ENCODE assay signal across 8 mouse cellular contexts in genomic region chr13:63430681-63431029, GRCm38 (mm10).
DNase-seq lines count a peak whose midpoint lies in the region; ATAC-seq and TF ChIP-seq lines count a peak whose summit lies in the region.

No protein-coding gene starts in this region.

- TF ChIP-seq POLR2A in bone marrow macrophage, adult 2 months (IDR thresholded peaks at IDR 0.05; ENCODE audit: borderline replicate concordance, low read depth, low read length) = no peak

- TF ChIP-seq EP300 in heart, postnatal 0 days (IDR thresholded peaks at IDR 0.05; ENCODE audit: low read depth) = no peak

- 0% methylated on average over 4 of the region's 4 CpGs for WGBS in heart, postnatal 0 days

- peak overlapping the region; percentile 73 for H3K9ac ChIP-seq in heart, postnatal 0 days (replicated peaks; ENCODE audit: low read depth, low read length)

- peak overlapping the region; percentile 66 for H3K4me2 ChIP-seq in heart, postnatal 0 days (ENCODE audit: low read depth, low read length)

- H3K4me1 ChIP-seq in bone marrow macrophage, adult 2 months (ENCODE audit: control insufficient read depth, insufficient read depth, low read length) = no peaks in the 10 kb centered on the region
- 0 out of 2 replicates have a peak, but pooled peaks cover 5% of the 10 kb centered on the region for H3K4me1 ChIP-seq in heart, postnatal 0 days (ENCODE audit: control insufficient read depth, insufficient read depth)

- peak overlapping the region; percentile 78 for H3K27ac ChIP-seq in left cerebral cortex, adult 2 months
- H3K27ac ChIP-seq in bone marrow macrophage, adult 2 months (ENCODE audit: insufficient read depth, low read depth, low read length) = no peak overlapping the region
- peak overlapping the region; percentile 93 for H3K27ac ChIP-seq in heart, postnatal 0 days (ENCODE audit: low read depth)

- H3K4me3 ChIP-seq in left cerebral cortex, adult 2 months = peak overlapping the region; percentile 94
- H3K4me3 ChIP-seq in bone marrow macrophage, adult 2 months (ENCODE audit: insufficient read depth, low read length) = peak overlapping the region; percentile 91
- peak overlapping the region; percentile 68 for H3K4me3 ChIP-seq in heart, postnatal 0 days (ENCODE audit: low read depth, low read length)

- H3K9me3 ChIP-seq in heart, postnatal 0 days (replicated peaks; ENCODE audit: control insufficient read depth, low read length) = no peaks in the 10 kb centered on the region

- TF ChIP-seq CTCF in left cerebral cortex, adult 2 months (IDR thresholded peaks at IDR 0.05) = no peak
- no peak for TF ChIP-seq CTCF in bone marrow macrophage, adult 2 months (IDR thresholded peaks at IDR 0.05; ENCODE audit: low read depth, low read length)
- no peak for TF ChIP-seq CTCF in heart, postnatal 0 days (IDR thresholded peaks at IDR 0.05; ENCODE audit: low read depth)

- DNase-seq in left cerebral cortex, adult 2 months (ENCODE audit: extremely low spot score in 1 of 2, low spot score in 2 of 2) = no peak
- DNase-seq in left cerebral cortex, postnatal 10 days (ENCODE audit: extremely low spot score in 1 of 2, low spot score in 2 of 2) = no peak
- peak; percentile 51 for DNase-seq in heart, postnatal 0 days (ENCODE audit: low spot score)
- DNase-seq in adrenal gland, adult 2 months = no peak
- DNase-seq in adrenal gland, adult 8-10 months = no peak
- DNase-seq in kidney, postnatal 4 days = no peak

- intact Hi-C loops in left cerebral cortex, adult 2 months (cut with DNase I) = loop anchor here (1.0 to 5.0 kb wide), 2 partner anchors 132 to 385 kb away; partner anchors contain the start of gene Ercc6l2
- intact Hi-C loops in left cerebral cortex, postnatal 10 days (cut with DNase I) = loop anchor here (5.0 kb wide), 1 partner anchor 132 kb away; no protein-coding TSS in a partner anchor

- ATAC-seq in heart, postnatal 0 days (ENCODE audit: insufficient read depth, low read depth) = peak; percentile 51
- ATAC-seq in megakaryocyte progenitor cell, adult 5-6 weeks (replicated peaks; ENCODE audit: poor library complexity) = 0 out of 2 replicates have a peak, but pooled peaks have one; percentile 20

- no peaks in the 10 kb centered on the region for H3K36me3 ChIP-seq in heart, postnatal 0 days (replicated peaks; ENCODE audit: control insufficient read depth, insufficient read depth, low read length)

- H3K27me3 ChIP-seq in heart, postnatal 0 days (ENCODE audit: control insufficient read depth, insufficient read depth, low read length) = no peaks in the 10 kb centered on the region
